Mouse (Mus musculus): ENCODE measurements around the gene Ptcd1. TPM values are rescaled to one million over a fixed set of nuclear protein-coding genes. Genes with fewer than 3 reads are reported as not detected.
"Not testable (repeated sequence)": the region's sequence is repeated elsewhere in the genome, so short reads cannot be mapped to it uniquely, and the experiment has no call there.

The Ptcd1 gene
- 35.1 and 38.5 TPM in 2 replicates for total RNA-seq (2021)
- long read RNA-seq, transcript Ptcd1-201 (9 exons, 3,087 nt): major isoform, 44 of 56 reads
- long read RNA-seq, partial matches to known transcripts: 5 of 56 reads
- long read RNA-seq, other reads (novel, unspliced or antisense): 7 of 56 reads

DNA sequence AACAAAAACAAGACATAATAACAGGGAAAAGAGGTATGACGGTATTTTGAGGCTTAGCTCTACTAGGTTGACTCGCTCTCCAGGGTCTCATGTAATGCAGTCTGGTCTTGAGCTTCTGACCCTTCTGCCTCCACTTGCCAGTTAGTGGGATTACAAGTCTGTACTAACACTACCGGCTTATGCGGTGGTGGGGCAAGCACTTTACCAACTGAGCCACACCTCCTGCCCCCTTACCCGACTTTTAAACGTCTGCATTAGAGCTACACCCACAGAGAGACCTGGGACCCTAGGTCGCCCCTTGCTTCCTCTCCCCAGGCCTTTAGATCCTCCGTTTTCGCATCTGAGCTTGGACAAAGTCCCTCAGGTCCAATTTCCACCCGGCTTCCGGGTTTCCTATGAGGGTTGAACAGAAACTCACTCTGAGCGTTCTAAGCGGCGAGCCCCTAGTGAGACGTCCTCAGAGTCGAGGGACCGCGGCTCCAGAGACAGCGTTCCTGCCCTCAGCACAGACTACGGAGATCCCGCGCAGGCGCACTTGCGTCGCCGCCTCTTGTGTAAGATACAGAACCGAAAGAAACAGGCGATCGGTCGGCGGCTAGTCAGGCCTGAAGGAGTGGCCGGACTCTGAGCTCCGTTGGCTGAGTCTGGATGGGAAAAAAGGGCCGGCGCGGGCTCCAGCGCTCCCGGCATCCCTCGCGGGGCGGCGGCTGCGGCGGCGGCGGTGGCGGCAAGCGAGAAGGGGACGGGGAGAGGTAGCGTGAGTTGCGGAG is at the start of gene Ptcd1, which contains the start of gene Cpsf4:
TSS of gene Ptcd1 (minus strand) at position 573 of the 770 bp plus-strand sequence.
TSS of gene Cpsf4 (plus strand) at position 678 of the 770 bp plus-strand sequence.
- peak; percentile 98 for DNase-seq

DNA sequence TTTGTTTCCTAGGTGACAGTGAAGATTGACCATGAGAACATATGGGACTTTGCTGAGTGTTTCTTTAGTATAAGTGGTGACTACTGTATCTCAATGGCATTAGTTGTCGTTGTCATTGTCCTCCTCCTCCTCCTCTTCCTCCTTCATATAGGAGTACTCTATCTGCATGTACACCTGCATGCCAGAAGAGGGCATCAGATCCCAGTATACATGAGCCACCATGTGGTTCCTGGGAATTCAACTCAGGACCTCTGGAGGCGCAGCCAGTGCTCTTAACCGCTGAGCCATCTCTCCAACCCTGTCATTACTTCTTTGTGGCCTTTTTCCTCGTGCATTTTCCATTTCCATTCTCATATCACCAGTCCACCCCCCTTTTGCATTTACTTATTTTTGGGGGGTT is 47.8 kb upstream of the Ptcd1 start:
- DNase-seq: no peak

DNA sequence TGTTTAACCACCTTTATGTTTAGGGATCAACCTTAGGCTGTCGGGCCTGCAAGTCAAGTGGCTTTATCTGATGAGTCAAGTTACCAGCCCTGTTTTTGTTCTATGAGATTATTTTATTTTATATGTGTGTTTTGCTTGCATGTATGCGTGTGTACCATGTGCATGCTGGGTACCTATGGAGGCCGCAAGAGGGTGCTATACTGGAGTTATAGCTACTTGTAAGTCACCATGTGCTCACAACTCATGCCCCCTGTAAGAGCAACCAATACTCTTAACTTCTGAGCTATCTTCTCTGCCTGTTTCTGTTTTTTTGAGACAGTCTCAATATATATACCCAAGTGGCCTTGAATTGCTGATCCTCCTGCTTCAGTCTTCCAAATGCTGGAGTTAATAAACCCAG is 46.6 kb upstream of the Ptcd1 start:
- DNase-seq: no peak

DNA sequence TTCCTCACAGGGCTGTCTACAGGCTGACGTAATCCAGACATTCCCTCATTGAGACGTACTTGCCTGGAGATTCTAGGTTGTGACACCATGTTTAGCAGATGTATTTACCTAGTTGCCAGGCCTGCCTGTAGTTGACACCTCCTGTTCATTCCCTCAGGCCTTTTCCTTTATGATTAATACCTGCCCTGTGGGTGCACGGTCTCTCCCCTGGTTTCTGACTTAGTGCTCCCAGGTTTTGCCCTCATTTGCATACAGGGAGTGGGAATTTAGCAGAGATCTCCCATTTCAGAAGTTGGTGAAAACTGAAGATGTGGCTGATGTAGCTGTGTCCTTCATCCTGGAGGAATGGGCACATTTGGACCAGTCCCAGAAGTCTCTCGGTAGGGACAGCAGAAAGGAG is 45.3 kb upstream of the Ptcd1 start:
- DNase-seq: no peak

DNA sequence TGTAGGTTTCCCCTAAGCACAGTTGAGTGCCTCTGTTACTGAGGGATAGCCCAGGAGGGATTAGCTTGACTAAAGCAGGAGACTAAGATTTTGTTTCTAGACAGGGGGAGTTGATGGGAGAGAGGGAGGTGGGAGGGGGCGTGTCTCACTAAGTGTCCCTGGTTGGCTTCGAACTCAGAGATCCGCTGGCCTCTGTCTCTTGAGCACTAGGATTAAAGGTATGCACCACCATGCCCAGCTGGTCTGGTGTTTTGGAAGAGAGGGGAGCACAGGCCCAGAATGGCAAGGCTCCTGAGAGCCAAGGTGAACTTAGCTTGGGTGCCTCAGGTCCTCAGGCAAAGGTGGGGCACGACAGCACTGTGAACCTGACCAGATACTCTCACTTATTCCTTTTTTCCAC is 44.4 kb upstream of the Ptcd1 start:
- no peak for DNase-seq

DNA sequence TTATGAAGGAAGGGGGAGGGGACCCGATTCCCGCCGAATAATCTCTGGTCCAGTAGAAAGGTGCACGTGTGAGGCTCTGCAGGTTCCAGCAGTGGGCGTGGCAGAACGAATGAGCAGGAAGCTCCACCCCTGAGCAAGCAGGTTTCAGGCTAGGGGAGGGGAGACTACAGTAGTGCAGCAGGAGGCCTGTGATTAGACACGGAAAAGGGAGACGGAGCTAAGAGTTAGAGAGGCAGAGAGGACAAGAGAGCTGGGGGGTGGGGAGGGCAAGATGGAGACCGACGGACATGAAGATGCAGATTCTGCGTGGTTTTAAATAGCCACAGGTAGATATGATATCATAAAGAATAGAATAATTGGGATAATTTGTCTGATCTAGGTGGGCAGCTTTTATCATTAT is 41.5 kb upstream of the Ptcd1 start:
- not testable (repeated sequence) for DNase-seq

DNA sequence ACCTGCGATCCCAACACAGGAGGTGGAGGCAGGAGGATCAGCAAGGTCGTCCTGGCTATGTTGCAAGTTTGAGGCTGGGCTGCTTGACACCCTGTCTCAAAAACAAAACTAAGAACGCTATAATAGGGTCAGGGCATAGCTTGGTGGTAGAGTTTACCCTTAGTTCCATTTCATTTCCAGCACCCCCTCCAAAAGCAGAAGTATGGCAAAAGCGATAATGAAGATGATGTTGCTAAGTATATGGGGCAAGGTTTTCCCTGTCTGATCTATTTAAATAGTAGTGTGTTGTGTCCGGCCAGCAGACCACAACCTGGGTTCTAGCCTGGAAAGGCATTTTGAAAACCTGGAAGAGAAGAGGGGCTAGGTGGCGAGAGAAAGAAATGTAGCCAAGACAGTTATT is 41.0 kb upstream of the Ptcd1 start:
- no peak for DNase-seq

DNA sequence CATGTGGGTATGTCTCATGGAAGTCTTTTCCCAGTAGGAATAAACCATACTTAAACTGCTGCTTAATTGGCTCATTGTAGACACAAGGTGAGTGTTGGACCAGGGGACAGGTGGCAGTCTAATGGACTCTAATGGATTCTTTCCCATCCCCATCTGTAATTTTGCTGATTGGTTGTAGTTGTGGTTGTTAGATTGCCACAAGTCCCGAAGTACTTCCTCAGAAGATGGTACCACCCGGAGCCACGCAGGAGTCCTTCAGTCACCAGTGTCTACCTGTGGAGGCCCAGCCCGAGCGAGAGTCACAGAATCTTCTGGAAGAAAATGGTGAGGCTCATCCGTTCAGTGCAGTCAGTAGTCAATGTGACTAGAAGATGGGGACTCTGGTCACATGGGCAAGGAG is 40.5 kb upstream of the Ptcd1 start:
- DNase-seq: no peak

DNA sequence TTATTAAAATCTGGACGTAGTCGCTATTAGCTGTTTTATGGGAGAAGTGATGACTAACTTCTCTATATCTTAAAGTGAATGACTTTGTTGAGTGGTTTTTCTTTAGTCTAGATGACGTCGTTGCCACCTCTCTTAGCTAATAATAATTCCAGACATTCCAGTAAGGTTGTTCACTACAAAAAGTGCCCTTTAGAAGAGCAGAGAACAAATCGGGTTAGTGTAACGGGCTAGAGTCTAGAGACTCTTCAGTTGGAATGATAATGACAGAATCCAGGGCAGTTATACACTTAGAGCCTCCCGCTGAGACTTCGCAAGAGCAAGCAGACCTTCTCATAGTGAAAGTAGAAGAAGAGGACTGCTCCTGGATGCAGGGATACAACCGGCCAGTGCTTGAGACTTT is 38.1 kb upstream of the Ptcd1 start:
- DNase-seq: no peak

DNA sequence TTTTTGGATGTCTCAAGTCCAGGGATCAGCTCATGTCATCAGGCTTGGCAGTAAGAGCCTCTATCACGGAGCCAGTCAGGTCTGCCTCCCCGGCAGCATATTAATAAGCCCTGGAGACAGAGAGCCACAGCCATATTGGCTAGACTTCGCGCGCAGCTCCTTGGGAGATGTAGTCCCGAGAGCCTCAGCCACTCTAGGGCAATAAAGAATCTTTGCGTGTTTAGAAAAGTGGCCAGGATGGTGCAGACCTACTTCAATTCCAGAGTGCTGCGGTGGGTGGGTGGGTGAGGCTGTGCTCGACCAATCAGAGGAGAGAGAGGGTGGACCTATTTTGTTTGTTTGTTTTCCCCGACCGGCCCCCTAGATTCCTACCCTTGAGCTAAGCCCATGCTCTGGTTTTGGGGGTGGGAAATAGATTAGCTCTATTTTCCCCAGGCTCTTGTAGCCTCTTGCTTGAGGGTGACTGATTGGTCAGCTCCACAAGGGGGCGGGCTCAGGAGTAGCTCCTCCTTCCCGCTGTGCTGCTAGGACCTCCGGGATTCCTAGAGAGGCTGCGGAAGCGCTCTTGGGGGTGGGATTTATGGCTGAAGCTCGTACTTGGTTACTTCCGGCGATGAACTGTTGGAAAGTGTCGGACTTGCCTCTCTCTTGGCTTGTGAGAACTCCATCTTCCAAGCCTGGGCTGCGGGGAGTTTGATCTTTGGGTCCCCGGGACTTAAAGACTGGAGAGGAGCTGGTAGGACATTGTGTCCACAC is 37.2 kb upstream of the Ptcd1 start, which contains the start of gene Zkscan5:
TSS of gene Zkscan5 (plus strand) at position 627 of the 756 bp plus-strand sequence.
- DNase-seq: peak; percentile 95

DNA sequence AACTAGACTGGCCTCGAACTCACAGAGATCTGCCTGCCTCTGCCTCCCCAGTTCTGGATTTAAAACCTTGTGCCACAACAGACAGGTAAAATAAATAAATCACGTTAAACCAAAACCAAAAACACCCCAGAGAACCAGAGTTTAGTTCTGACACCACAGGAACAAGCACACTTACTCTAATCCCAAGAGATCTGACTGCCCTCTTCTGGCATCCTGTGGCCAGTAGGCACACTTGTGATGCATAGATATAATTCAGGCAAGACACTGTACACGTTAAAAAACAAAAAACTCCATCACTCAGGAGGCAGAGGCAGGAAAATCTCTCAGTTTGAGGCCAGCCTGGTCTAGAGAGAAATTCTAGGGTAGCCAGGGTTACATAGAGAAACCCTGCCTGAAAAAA is 35.5 kb upstream of the Ptcd1 start:
- no peak for DNase-seq

DNA sequence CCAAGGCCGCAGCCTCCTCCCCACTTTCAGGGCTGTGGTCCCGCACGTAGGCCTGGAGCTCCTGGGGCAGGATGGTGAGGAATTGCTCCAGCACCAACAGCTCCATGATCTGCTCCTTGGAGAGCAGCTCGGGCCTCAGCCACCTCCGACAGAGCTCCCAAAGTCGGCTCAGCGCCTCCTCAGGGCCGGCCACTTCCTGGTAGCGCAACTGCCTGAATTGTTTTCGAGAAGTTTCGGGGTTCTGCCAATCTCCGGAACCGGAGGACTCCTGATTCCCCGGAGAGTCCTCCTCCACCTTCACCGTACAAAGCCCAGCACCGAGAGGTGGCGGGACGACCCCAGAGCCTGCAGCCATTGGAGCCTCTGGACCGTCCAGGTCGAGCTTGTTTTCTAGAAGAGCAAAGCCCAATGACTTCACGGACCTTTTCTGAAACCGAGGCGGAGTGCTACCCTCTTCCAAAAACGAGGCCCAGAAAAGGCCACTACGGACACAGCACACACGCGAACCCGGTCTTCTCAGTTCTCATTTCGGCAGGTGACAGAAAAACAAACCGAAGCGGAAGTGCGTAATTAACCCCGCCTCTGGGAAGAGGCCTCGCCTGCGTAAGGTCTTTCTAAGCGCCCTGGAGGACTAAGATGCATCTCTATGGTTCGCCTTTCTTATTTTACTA is 34.5 kb upstream of the Ptcd1 start, which contains the start of gene Zkscan14:
TSS of gene Zkscan14 (minus strand) at position 548 of the 671 bp plus-strand sequence.
- DNase-seq: peak; percentile 65

DNA sequence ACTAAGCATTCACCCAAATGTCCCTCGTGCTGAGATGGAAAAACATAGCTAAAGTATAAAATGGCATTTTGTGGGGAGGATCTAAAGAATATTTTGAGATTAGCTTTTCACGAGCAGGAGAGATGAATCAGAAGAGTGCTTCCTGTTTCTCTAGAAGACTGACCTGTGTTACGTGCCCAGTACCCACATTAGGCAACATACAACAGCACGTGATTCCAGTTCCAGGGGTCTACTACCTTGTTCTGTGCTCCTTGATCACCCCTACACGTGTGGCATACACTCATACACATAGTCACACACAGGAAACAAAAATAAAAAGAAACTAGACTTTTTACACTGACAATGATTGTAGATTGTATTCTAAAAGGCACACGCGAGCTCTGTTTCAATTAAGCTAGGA is 33.5 kb upstream of the Ptcd1 start:
- DNase-seq: no peak

DNA sequence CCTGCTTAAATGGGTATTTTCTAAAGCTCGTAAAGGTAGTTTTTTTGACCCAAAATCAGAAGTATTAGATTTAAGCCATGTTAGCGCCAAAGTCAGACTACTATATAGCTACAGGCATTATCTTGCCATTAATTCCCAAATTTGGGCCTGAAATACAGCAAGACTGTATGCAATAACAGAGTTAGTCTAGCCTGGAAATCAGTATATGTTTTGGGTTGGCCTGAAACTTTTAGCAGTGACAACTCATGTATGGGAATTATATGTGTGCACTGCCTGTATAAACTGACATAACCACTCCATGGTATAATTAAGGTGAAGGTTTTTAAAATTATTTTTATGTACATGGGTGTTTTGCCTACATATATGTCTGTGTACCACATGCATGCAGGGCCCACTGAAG is 25.1 kb upstream of the Ptcd1 start, which contains the start of gene Atp5j2:
TSS of gene Atp5j2 (minus strand) at position 101 of the 400 bp plus-strand sequence.
- DNase-seq: no peak

DNA sequence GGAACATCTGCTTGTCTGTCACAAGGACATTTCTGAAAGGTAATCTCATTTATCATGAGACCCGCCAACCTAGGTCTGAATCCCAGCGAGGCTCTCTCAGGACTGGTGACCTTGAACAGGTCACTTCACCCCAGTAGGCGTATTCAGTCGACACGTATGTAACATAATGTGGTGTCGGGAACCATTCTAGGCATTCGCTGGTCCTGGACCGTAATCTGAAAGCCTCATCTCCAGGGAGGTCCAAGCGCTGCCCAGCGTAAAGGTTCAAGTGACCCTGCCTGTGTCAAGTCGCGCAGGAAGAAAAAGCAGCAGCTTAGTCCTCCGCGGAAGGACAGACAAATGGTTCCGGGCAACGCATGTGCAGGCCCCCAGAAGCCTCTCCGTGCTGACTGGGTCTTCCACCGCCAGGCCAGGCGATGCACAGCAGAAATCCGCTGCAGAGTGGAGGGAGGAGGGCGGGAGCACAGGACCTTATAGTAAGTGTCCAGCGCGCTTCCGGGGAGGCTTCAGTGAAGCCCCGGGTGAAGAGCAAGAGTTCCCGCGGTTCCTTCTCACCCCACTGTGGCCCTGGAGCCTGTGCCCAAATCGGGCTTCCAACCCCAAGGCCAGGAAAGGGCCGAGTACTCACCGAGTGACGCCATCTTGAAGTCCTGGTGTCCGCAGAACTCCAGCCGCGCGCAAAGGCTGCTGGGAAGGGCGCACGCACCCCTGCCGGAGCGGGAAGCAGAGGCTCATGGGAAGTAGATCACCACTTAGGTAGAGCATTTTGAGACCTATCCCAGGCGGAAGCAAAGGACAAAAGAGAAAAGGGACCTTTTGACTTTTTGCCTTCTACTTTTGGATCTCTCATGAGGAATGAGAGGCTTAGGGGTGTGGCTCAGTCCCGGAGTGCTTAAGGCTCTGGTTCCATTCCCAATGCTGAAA is 24.2 kb upstream of the Ptcd1 start:
- peak; percentile 89 for DNase-seq

DNA sequence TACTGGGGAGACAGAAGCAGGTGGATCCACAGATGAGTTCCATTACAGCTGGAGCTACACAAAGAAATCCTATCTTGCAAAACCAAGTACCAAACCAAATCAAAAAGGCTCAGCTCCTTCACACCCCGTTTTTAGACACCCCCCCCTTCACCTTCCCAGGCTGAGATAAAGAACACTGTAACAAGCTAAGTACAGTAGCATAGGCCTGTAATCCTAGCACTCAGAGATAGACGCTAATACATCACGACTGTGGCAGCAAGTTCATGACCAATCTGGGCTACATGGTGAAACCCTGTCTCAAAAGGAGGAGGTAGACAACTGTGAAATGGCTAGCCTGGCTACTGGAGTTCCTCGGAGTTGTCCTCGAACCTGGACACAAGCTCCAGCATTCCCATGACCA is 23.5 kb upstream of the Ptcd1 start:
- DNase-seq: no peak

DNA sequence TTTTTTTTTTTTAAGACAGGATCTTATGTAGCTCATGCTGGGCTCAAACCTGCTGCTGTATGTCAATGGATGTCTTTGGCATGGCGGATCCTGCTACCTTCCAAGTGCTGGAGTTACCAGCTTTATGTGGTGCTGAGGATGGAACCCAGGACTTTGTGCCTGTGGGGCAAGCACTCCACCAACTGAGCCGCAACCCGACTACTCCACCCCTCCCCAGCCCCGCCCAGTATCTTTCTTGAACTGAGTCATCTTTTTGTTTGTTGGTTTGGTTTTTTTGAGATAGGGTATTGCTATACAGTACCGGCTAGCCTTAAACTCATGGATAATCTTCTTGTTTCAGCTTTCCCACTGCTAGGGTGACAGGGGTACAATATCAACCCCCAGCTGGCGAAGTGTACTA is 22.5 kb upstream of the Ptcd1 start:
- no peak for DNase-seq

DNA sequence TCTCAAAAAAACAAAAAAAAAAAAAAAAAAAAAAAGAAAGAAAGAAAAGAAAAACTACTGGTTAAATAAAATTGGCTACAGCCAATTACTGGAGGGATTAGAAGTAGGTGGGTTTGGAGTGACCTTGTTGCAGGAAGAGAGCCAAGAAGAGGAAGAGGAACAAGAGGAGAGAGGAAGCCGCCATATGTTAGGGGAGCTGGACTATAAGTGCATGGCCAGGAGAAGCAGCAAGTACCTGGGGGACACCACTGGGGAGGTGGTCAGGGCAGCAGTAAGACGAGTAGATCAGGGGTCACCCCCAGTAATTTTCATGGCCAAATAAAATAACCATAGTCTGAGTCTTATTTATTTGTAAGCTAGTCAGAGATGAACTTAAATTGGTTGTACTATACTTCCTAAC is 18.3 kb upstream of the Ptcd1 start:
- DNase-seq: no peak

DNA sequence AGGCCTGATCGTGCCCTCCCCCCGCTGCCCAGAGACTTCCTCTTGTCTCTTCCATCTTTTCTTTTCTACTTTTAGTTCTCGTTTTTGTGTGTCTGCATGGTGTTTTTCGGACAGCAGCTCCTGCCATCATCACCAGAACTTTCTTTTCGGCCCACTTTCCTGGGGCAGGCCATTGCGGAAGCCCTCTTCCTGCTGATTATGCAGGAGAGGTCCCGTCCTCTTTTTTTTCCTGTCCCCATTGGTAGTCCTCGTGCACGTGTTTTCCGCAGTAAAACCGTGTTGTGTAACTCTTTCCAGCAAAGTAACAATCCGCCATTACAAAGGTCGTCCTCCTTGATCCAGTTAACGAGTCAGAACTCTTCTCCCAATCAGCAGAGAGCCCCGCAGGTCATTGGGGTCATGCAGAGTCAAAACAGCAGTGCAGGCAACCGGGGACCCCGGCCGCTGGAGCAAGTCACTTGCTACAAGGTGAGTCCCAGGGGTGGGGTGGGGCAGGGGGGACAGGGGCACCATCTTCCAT is 11.6 kb upstream of the Ptcd1 start:
- DNase-seq: no peak

DNA sequence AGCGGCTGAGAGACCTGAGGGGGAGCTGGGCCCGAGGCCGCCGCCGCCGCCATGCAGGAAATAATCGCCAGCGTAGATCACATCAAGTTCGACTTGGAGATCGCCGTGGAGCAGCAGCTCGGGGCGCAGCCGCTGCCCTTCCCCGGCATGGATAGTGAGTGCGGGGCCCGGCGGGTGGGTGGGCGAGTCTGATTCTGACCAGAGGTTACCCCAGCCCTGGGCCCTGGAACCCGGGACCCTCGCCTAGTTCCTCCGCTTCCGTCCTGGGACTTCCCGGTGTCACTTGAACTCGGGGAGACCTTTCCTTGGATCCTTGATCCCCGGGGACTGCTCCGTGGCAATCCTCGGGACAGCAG is 376 bp upstream of the Ptcd1 start:
- DNase-seq: no peak

DNA sequence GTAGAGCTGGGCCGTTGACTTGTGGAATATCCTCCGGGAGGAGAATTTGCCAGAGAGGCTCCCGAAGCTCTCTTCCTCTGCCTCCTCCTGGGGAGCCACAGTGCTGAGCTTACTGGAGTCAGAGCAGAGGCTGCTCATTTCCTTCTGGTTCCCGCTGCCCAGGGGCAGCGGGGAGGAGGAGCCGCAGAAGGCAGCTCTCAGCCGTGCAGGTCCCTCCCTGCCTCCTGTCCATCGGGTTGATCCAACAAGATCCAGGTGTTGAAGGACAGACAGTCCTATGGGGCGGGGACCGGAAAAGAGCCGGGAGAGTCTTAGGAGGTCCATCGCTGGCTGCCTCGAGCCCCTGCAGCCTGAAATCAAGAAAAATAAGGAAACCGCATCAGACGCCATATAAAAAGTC is 1.7 kb downstream of the Ptcd1 start:
- peak; percentile 5 for DNase-seq

Measured in adrenal gland, postnatal 25 days (tissue).